Mouse (Mus musculus) induced T-regulatory cell, adult 2 months (primary cell): ENCODE measurements at regions not wholly inside any gene's neighbourhood (a gene's known extent, or its start where the extent isn't known, plus 50 kb on each side); places are given as distances from the start of the nearest gene placed in this dataset.

ENCODE experiments used
- DNase-seq: peaks from one replicate; pipeline ENCODE4 v3.0.0-alpha.2; 2012; ENCODE audit warnings: low read depth

- no peak for DNase-seq
These were observed 250.0 kb upstream of the Fam92a start for GRCm38 (mm10) chr4:12421628-12422319.

DNA sequence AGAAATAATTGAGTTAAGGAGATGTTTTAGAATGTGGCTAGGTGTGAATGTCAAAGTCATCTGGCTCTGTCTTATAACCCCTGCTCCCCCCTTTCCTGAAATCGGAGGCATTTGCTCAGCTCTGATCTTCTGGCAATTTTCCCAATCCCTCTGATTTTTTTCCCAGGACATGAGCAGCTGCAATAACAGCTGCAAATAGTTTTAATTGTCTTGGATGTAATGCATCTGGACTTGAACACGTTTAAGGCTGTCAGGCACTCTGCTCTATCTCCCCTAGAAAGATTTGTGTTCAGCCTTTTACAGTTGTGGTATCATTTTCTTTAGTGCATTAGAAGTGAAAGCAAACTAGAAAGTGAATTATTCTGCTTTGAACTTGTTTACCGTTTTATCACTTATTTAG is 246.3 kb upstream of the Fam92a start:
- DNase-seq = no peak

DNA sequence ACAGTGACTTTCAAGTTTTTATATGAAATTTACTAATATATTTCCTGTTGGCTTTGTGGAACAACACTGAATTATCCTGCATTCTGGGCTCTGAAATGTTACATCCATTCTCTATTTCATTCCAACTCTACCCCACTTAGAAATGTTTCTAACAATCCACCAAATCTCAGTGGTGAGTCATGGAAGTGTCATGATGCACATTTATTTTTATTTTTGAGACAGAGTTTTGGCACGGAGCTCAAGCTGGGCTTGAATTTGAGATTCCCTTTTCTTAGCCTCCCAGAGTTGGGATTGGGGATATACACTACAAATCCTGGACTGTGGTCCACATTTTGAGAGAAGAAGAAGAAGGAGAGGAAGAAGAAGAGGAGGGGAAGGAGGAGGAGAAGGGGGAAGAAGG is 223.5 kb upstream of the Fam92a start:
- DNase-seq = no peak

GRCm38 (mm10) chr4:12376797-12377570 is 205.2 kb upstream of the Fam92a start:
- DNase-seq = no peak

DNA sequence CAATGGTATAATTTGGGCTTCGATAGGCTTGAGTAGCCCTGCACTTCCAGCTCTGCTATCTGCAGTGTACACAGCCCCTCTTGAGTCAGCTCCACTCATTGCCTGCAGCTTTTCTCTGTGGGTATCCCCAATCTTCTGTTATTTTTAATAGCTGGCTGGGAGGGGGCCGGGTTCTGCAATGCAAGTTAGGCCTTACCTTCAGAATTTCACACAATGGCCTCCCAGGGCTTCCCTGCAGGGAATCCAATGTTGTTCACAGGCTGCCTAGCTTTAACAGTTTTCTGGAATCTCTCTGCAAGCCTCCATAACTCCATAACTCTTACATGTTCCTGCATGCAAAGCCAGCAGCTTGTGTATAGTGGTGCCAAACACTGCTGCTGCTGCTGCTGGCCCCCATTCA is 197.7 kb upstream of the Fam92a start:
- no peak for DNase-seq

GRCm38 (mm10) chr4:12356992-12357634 is 185.3 kb upstream of the Fam92a start:
- DNase-seq = no peak

- no peak for DNase-seq
These were observed 181.6 kb upstream of the Fam92a start for GRCm38 (mm10) chr4:12353337-12353856.

GRCm38 (mm10) chr4:12339236-12339635 is 167.4 kb upstream of the Fam92a start:
- no peak for DNase-seq

DNA sequence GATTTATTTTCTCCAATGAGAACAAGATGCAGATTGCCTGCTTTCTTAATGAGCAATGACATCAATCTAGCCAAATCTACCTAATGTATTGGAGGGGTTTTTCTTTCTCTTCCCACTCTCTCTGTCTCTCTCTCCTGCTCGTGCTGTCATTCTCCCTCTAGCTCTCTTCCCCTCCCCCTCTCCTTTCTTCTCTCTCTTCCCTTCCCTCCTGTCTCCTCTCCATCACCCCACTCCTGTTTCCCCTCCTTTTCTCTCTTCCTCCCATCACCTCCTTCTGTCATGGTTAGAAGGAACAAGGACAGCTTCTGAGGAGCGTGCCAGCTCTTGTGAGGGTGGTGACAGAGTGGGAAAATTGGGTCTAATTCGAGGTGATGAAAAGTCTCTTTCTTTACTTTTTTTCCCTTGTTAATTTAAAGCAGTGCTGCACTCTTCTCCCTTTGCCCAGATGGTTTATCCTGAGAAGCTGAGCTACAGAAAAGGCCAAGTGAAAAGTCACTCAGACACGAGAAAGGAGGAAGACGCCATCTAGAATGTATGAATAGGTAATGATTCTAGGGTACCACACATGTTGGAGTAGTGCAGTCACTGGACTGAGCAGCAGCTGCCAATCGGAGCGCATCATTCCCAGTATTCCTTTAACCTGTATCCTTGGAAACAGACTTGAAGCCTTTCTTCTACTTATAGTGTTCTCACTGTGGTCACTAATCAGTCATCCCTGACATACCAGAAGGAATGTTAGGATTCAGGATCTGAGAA is 163.2 kb upstream of the Fam92a start:
- no peak for DNase-seq

DNA sequence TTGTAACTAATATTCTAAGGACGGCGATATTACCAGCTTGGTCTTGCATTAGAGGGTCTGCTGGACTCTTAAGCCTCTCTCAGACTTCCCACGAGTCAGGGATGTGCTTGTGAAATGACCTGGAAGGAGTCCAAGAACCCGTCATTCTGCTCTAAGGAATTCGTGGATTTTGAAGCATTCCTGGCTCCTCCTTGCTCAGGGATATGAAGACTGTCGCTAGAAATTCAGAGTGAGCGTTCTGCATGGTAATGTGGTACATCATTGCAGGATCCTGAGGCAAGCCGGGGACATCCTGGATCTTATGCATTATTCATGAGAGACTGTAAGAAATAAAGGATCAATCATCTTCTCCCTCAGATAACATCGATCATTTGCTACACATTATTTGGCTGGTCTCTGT is 162.6 kb upstream of the Fam92a start:
- DNase-seq = no peak

DNA sequence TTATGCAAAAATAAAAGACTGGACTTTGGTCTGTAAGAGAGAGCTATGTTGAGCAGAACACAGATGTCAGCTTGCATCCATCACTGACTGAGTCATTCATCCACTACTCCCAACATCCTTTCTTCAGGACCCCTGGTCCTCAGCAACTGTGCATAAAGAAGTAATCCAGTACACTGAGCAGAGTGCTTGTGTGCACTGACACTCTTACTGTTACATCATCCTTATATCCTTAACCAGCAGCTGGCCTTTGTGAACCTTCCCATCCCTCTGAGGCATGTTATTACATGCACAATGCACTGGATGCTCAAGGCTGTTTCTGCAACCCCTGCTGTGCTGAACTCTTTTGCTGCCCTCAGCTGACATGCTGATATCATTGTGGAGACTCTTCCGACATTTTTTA is 144.2 kb upstream of the Fam92a start:
- DNase-seq = no peak

DNA sequence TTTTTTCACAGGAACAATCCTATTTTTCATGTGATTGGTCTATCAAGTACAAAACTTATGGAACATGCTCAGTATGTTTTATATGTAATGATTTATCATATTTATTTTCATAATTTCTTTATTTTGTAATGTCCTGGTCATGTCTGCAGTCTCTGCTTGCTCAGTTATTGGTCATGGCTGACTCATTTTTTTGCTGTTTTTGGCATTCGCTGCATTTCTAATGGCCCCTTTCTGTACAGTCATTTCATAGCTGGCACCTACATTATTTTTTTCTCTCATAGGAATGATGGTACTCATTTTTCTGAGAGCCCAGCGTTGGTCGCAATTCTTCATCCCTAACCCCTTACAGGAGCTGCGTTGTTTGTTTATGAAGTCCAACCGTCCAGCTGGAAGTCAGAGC is 136.5 kb upstream of the Fam92a start:
- DNase-seq = no peak

DNA sequence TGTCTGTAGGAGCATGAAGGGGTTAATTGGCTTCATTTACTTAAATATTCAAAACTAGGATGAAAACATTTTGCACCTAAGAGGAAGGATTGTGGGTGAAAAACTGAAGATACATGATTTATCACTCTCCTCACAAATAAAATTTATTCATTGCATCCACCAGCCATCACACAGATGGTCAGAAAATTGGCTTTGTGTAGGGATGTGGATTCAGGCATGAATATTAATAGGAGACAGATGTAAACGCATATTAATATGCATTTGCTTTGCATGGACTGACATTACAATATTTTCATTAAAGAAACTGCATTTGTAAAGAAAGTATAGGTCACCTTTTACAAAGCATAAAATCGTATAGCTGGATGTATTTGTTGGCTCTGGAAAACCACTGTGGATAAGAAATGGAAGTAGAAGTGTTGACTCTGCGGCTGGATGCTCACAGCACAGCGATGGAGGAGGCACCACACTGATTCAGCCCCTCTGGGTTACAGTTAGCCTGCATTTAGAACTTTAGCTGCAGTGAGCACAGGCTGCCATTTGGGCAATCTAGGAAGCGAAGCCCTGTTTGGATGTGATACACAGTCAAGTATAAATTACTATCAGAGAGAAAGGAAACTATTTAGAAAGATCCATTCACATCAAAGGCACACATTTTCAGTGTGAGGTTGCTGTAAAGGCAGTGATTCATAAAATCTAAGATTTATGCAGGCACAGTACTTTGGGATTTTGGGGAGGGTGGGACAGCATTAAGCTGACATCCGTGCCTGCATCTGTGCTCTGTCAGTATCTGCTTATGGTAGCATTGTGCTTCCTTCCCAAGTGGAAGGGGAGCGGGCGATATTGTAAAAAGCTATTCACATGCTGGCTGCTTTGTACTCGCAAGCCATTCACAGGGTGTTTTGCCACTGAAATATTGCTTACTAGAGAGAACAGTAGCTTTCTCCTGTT is 135.1 kb upstream of the Fam92a start:
- no peak for DNase-seq

GRCm38 (mm10) chr4:12287079-12287686 is 115.4 kb upstream of the Fam92a start:
- no peak for DNase-seq

DNA sequence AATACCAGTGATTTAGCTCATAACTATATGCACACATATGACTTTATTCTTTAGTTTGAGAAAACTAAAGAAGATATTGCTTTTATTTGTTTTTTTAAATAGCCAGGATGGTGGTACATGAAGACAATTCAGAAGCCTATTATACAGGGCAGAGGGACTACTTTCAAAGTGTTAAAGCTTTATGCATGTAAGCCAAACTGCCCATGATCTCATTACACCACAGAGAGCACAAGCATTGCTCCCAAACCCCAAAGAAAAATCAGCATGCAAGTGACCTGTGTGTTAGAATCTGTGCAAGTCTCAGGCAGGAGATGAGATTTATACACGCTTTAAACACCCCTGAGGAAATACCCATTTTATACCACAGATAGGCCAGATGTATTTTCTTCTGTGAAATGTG is 114.6 kb upstream of the Fam92a start:
- no peak for DNase-seq

GRCm38 (mm10) chr4:12285983-12286382 is 114.2 kb upstream of the Fam92a start:
- no peak for DNase-seq

DNA sequence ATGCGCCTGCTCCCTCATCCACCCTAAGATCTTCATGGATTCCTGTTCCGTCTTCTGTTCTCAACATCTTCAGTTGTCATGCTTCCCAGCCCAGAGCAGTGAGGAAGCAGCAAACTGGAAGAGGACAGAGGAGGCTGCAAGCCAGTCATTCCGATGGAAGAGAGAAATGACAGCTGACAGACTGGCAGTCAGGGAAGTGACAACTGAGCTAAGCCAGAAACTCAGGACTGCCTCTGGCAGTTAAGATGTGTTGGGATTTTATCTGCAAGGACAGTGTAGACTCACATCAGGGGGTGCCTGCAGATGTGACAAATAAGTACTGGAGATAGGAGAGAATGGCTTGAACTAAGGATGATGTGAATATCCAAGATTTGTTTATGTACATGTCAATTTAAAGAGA is 106.1 kb upstream of the Fam92a start:
- DNase-seq = no peak

- no peak for DNase-seq
These were observed 101.6 kb upstream of the Fam92a start for GRCm38 (mm10) chr4:12273369-12273768.

DNA sequence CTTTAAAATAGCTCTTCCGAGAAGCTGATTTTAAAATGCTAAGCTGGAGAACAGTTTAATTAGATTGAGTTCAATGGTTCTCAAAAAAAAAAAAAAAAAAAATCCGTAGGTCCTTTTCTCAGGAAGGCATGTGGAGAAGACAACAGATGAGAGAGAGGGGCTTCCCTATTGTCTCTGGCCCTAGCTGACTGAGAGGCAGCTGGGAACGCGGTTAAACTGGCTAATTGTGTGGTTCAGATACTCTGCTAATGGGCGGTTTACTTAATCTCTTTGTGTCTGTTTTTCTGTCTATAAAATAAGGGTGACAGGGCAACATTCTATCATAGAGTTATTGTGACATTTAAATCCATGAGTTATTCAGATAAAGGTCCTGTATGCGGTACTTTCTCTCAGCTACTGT is 101.1 kb upstream of the Fam92a start:
- DNase-seq = no peak

DNA sequence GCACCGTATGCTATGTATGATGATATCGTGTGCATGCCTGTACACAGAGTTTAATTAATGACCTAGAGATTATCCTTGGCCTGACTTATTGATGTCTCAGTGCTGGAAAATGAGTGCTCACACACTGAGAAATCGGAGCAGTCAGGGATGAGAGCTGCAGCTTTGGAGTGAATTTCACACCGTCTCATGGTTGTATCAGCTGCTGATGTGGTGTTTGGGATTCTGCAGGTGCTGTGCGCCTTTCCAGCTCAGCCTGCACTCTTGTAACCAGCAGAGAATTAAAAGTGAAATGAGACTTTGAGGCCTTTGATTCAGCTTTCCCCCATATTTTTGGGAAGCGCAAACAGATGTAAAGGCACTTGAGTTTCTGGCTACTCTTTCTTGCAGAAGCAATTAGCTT is 100.6 kb upstream of the Fam92a start:
- DNase-seq = no peak

GRCm38 (mm10) chr4:12263746-12264145 is 91.9 kb upstream of the Fam92a start:
- DNase-seq = no peak
